Mouse (Mus musculus) urinary bladder, postnatal 10 days (tissue): Measurements from ENCODE around the gene E2f1.

Source experiments
- DNase-seq: peaks from one replicate; pipeline ENCODE4 v3.0.0; 2022; ENCODE audit warnings: low spot score

The E2f1 gene

DNA sequence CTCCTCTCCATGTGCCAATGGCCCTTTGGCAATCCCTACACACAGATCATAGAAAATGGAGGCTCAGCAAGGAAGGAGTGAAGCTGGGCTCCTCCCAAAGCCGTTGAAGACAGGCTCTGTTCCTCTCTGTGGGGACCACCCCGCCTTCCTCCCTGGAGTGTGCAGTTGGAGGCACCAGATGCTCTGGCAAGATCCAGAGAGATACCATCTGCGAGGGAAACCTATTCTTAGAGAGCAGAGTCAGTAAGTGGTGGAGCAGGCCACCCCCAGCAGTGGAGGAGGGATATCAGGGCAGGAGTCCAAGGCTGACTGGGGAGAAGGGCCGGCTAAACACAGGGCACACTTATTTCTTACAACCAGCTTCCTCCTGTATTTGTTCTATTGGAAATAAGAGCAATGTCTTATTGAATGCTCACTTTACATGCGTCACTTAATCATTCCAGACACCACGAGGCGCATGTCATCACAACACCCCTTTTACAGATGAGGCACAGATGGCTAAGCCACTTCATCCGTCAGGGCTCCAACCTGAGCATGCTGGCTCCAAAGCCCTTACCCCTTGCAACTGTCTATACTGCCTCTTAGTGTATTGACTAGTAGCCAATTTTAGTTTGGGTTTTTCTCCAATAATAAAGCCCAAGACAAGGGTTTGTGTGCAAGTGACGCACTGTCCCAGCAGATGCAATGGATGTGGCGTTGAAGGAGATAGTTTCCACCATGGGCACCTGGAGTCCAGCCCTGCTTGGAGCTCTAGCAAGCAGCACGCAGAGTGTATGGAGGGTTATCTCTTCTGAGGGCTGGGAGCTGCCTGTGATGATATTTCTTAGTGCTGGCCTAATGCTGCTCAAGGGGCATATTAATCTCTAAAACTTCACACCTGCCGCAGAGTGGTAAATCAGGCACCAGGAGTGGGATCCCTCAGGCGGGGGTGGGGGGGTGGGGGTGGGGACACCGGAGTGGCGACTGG, 14.5 kb upstream of the E2f1 start:
- DNase-seq = no peak

DNA sequence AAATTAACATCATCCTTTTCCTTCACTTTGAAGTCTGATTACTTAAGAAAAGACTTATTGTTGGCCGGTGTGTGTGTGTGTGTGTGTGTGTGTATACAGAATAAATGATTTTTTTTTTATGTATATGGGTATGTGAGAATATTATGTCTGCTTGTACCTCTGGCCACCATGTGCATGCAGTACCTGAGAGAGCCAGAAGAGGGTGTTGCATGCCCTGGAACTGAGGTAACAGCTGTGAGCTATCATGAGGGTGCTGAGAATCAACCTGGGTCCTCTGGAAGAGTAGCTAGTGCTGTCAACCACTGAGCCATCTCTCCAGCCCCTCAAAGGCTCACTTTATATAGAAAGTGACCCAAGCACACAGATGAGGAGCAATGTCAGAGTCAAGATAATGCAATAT, 11.7 kb upstream of the E2f1 start:
- no peak for DNase-seq

DNA sequence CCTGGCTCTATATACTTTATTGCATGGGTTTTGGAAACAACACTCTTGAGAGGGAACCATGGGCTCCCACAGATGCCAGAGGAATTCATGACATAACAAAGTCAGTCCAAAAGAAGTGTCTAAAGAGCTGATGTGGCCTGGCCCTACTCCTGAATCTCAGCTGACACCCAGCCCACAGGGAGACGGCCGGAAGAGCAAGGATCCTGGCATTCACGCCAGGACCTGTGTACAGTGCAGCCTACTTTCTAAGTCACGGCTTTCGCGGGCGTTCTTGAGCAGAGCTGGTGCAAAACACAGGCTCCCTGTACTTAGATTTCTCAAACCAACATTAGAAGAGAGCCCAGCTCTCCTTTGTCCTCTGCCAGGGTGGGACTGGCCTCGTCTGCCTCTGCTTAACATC, 10.9 kb upstream of the E2f1 start:
- DNase-seq = no peak

DNA sequence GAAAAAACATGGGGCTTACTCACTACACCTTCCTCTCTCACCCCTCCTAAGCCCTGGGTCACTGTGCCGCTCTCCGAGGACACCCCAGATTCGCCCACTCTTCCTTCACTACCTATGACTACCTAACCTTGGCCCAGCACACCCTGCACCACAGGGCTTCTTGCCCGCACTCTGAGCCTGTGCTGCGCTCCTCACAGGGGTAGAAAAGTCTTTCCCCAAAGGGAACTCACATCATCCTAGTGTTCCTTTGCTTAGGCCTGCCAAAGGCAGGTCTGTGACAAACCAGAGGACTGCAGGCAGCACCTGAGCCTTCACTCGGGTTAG, 8.0 kb upstream of the E2f1 start:
- DNase-seq = no peak

DNA sequence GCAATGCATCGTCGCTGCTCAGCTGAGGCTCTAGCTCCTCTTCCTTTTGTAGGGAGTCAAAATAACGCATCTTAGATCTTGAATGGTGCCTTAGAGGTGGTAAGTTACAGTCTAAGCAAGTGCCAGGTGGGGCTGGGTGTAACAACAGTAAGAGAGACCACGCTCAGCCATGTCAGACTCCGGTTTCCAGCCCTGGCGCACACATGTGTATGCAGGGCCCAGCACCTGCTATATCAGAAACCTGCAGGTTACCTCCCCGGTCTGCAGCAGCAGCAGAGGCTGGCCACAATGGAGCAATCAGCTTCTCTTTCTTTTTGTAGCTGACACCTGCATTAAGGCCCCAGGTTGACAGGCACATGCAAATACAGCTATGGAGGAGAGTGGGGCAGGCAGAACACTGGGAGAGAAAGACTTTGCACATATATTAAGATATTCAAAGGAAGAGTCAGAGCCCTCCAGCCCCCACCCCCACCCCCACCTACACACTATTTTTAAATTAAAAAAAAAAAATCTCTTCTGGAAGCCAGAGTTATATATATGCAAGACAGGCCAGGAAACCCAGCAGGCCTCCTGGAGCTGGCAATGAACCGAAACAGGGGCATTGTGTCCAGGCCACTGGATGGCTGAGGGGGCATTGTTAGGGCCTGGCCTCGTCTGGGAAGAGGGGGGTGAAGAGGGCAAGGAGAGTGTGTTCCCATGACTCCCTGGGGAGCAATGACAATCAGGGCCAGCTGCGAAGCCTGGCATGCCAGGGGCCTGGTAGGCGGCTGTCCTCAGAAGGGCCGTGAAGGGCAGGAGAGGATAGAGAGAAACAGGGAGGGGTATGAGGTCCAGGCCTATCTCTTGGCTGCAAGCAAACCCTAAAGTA, 7.4 kb upstream of the E2f1 start:
- no peak for DNase-seq

DNA sequence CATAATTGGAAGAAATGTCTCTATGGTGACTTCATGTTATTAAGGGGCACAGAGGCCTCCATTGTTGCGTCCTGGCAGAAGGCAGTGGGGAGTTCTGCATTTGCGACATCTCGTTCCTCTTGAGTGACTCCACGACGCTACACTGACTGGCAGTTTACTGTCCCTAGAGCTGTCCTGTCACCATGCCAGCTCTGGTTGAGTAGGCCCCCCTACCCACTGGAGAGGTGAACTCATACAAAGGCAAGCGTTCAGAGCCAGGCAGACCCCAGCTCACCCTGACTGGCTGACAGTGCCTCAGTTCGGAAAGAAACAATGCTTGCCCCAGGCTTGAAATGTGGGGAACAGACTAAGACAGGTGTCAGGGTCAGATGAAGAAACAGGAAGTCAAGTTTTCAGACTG, 4.6 kb upstream of the E2f1 start:
- no peak for DNase-seq

DNA sequence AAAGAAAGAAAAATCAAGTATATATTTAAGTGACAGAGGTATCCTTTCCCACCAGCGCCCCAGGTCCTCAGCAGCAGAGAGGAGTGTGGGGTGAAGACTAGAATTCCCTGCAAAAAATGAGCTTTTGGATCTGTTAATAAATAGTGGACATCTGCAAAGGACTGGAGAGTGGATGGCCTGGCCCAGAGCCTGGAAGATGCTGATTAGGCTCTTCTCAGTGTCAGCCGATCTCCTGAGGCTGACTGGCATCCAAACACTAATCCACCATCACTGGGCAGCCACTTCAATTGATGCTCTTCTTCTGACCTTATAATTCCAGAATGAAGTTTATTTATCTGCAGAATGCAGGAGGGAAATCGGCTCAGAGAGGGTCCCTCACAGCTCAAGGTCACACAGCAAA, 3.3 kb upstream of the E2f1 start:
- DNase-seq = no peak

DNA sequence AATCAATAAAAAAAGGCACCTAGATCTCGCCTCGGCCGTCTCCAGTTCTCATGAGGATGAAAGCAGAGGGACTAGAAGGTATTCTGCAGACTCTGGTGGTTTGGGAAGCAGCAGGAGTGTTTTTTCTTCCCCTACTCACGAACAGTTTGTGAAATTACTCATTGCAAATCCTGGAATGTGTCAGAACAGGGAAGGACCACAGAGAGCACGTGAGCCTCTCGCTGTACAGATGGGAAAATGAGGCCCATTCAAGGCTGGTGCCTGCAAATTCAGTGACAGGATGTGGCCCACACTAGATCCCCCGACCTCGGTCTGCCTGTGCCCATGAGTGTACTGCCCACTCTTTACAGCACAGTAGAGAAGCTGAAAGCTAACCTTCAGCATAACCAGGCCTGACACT, 2.3 kb upstream of the E2f1 start:
- no peak for DNase-seq

DNA sequence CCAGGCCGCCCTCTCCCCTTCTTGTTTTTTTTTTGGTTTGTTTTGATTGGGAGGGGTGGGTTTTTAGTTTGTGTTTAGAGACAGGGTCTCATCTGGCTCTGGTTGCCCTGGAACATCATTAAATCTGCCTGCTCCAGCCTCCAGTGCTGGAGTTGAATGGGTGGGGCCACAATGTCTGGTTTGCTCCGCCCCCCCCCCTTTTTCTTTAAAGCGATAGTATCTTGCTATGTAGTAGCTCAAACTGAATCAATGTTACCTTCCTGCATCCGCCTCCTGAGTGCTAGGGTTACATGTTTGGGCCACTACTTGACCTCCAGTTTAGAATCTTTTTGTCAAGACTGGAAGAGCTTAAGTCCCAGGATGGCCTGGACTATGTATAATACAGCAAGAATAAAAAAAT, 1.6 kb upstream of the E2f1 start:
- DNase-seq = no peak

DNA sequence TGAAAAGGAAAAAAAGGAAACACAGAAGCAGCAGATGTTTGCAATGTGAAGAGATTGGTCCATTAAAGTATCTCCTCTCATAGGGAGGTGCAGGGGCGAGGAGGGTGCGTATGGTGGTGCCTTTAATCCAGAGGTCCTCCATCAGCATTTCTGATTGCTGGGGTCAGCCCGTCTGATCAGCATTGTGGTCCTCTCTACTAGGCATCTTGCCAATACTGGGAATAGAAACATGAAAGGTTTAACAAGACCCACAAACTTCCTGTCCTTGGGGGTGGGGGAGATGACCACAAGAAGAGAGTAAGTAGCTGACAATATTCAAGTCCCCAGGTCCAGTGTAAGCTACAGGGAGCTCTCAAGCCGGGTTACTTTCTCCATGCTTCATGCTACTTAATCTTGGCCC, 974 bp upstream of the E2f1 start:
- DNase-seq = no peak

DNA sequence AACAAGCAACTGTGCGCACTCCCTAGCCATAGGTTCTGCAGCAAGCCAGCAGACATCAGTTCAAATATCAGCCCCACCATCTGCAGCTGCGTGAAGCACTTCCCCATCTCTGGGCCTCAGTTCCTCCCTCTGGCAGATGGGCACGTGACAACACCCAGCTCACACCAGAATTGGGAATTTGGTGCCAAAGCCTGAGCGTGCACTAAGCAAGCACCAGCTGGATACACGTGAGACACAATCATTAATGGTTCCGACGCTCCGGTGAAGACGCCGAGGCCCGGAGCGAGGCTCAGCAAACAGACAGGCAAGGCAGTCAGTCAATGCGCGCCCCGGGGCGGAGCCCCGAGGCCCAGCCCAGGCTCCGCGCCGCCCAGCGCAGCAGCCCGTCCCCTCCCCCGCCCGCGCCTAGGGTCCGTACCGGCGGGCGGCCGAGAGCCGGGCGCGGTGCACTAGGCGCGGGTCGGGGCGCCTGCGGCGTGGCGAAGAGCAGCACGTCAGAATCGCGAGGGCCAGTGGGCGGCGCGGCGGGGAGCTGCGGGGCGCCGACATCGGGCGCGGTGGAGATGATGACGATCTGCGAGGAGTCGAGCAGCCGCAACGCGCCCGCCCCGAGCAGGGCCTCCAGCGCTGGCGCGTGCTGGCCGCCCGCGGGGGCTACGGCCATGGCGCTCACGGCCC, 482 bp downstream of the E2f1 start:
- DNase-seq = no peak

DNA sequence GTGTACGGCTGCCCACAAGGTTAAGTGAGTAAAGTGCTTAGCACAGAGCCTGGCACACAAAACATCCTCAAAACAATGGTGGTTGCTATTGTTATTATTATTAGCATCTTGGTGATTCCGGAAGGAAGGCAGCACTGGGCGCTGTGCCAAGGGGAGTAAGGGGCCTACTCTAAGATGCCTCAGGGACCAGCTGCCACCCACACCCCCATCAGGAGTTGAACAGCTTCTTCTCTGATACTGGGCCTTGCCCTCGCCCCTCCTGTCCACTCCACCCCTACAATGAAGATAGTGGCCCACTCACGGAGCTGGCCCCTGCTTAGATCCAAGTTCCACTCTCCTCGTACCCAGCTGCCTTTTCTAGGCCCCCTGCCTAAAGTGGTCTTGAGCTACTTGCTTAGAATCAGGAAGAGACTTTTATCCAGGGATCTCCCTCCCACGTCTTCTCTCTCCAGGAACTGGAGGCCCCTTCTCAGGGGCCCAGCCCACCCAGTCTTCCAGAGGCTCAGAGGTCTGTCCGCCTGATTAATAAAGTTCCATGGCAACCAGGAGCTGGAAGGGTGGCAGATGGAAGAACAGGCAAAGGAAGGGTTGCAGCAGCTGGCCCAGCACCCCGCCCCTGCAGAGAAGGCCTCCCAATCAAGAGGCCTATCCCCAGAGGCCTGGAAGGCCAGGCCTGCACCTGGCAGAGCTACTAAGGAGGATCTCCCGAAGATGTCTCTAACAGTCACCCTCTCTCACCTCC, 1.2 kb downstream of the E2f1 start:
- no peak for DNase-seq

DNA sequence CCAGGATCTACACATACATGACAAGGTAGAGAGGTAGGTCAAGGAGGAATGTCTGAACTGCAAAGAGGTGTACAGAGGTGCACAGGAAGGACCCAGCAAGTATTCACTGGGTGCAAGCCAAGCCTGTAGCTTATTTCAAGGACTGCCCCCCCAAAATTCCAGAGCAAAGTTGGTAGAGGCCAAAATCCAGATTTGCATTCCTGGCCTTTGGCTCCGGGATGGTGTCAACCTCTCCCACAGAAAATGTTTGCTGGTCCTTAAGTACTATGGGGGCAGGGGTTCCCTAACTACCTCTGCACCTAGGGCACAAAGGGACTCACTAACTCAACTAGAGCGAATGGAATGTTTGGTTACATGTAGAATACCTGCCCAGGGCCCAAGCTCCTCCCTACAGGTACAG, 1.9 kb downstream of the E2f1 start:
- no peak for DNase-seq

DNA sequence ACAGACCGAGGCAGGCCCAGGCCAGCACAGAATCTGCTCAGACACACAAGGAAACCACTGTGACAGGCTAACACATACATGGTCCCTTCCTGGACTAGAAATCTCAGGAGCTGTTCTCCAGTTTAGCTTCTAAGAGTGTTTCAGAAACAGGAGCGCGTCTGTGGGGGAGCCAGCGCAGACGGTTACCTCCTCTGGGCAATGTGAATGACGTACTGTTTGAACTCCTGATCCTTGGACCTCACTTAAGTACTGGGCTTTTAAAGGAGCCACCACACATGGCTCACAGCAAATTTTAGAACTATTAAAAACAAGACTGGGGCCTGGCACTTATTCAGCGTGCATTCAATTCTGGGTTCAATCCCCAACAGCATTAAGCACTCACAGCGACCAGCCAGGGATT, 3.1 kb downstream of the E2f1 start:
- no peak for DNase-seq

DNA sequence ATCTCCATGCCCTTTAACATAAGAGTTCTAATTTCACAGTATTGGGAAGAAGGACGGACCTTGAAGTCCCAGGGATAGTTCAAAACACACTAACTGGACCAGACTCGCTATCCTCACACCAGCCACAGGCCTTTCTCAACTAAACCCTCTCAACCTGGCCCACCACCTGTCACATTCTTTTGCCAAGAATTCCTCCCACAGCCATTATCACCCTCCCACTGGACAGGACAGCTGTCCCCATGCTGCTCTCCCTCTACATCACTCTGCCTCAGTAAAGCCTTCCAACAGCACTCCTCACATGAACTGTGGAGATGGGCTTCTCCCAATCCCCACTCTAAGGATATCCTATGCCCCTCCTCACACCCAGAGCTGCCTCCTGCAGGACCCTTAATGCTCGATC, 4.1 kb downstream of the E2f1 start:
- DNase-seq = no peak

DNA sequence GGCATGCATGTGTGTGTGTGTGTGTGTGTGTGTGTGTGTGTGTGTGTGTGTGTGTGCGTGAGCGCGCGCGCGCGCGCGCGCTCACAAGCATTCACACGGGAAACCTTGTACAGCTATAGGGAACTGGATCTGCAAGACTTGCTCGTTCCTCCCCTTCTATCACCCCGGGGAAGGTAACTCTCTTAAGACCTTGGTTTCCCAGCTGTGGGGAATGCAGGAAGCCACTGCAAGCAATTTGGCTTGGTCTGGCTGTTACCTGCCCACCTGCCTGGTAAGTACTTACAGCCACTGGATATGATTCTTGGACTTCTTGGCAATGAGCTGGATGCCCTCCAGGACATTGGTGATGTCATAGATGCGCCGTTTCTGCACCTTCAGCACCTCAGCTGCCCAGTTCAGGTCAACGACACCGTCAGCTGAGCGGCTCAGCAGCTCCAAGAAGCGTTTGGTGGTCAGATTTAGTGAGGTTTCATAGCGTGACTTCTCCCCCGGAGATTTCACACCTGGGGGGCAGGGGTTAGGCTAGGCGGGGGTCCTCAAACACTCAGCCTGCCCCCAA, 6.0 kb downstream of the E2f1 start:
- no peak for DNase-seq

DNA sequence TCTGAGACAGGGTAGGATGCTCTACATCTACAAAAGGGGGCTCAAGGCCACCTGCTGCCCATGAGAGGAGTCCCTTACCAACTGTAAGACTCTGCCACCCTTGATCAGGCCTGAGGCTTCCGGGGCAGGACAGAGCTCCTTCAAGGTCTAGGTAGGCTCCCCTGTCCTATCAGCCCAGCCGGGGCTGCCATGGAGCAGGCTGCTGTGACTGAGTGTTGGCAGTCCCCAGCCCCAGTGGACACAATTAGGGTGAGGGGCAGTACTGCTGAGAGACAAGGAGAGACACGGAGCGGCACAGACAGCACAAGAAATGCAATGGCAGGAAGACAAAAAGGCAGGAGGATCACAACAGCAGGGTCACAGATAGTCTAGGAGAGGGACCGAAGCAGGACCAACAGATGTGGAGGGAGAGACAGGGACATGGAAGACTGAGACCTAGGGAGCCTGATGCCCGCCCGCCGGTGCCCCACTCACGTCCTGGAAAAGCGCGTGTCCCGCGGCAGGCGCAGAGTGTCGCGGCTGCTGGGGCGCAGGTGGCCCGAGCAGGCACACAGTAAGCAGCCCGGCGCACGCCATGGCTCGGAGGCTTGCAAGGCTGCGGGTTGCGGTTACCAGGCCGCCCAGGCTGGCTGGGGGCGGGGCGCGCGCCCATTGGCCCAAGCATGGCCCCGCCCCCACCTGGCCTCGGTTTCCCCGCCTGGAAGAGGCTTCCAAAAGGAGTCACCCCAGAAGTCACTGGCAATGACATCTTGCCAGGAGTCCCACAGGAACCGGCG, 11.2 kb downstream of the E2f1 start, which contains the start of gene Necab3:
TSS of gene Necab3 (minus strand) at position 627 of the 776 bp plus-strand sequence.
- no peak for DNase-seq

DNA sequence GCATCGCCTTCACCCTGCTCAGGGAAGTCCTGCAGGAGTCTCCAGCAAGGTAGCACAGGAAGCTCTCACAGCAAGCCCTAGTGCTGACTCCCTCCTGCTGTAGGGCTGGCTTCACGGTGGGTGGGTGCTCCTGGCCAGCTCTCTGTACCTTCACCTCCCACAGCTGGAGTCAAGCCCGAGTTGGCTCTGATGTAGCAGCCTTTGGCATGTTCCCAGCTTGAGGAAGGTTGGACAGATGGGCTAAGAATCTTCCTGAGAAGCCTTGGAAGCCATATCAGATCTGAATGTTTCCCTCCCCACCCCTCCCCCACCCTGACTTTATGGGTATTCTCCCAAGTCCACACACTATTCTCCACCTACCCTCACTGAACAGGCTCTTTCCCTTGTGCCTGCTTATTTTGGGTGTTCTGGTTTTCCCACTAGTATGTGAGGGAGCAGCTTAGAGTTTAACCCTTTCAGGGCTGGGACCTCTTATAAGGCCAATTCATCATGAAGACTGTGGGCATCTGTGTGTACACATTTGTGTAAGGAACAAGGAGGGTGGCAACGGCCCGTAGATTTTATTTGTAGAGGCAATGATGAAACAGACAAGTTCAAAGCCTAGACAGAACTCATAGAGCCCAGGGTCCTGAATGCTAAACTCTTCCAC, 12.4 kb downstream of the E2f1 start:
- no peak for DNase-seq

DNA sequence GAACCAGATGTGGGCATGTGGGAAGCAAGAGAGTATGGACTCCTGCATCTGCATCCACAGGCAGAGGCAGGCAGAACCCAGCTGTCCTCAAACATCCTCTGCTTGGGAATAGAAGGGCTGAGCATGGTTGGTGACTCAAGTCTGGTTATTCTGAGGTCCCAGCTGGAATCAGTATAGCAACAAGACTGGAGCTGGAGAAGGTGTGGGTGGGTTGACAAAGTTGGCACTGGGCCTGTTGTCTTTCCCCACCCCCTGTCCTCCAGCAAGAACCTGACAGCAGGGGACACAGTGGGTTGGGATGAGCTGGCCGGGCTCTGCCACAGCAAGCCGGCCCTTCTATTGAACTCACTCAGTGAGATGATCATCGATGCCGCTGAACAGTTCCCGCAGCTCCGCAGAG, 14.5 kb downstream of the E2f1 start:
- no peak for DNase-seq

DNA sequence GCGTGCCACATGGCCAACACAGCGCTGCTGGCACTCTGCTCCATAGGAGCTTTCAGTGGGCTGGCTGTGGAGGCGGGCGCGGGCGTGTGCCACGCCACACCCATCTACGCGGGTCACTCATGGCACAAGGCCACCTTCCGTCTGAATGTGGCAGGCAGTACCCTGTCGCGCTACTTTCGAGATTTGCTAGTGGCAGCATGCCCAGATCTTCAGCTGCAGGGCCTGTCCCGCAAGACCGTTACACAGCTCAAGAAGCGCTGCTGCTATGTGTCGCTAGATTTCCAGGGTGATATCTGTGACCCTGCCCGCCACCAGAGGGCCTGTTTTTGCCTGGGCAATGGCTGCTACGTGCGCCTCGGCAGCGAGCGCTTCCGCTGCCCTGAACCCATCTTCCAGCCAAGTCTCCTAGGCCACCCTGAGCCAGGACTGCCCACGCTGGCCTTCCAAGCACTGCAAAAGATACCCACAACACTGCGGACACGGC, 17.2 kb downstream of the E2f1 start:
- DNase-seq = no peak
